Mouse (Mus musculus): Measurements from ENCODE around the gene Samhd1. TPM values are rescaled to one million over a fixed set of nuclear protein-coding genes. Genes with fewer than 3 reads are reported as not detected.

Gene Samhd1
- polyA plus RNA-seq, 1 experiment, result 5.4 TPM

- Histone ChIP-seq H3K4me3 (ENCODE audit: control insufficient read depth, low read depth, low read length) (no peak overlapping the region), H3K36me3 (ENCODE audit: control insufficient read depth, insufficient read depth, low read length) (peaks cover 1% of the 10 kb centered on the region; the same call in 1 of the 2 replicates), H3K27me3 (ENCODE audit: control insufficient read depth, insufficient read depth, low read length) (no peaks in the 10 kb centered on the region), H3K27ac (ENCODE audit: control insufficient read depth, insufficient read depth, low read depth, low read length) (no peak overlapping the region), H3K4me1 (ENCODE audit: control insufficient read depth, insufficient read depth, low read length) (no peaks in the 10 kb centered on the region)
- no peak for TF ChIP-seq CTCF (IDR thresholded peaks at IDR 0.05; ENCODE audit: control insufficient read depth, insufficient read depth, insufficient replicate concordance, low read depth, low read length)
- no peak for TF ChIP-seq POLR2A (IDR thresholded peaks at IDR 0.05; ENCODE audit: control insufficient read depth, low read depth, low read length)
Observed at GRCm38 (mm10) chr2:157145173-157145572, 10.1 kb upstream of the Samhd1 start.

GRCm38 (mm10) chr2:157144132-157144531, 9.1 kb upstream of the Samhd1 start:
- Histone ChIP-seq H3K36me3 (ENCODE audit: control insufficient read depth, insufficient read depth, low read length) (peaks cover 1% of the 10 kb centered on the region; the same call in 1 of the 2 replicates), H3K4me3 (ENCODE audit: control insufficient read depth, low read depth, low read length) (no peak overlapping the region), H3K27ac (ENCODE audit: control insufficient read depth, insufficient read depth, low read depth, low read length) (no peak overlapping the region), H3K27me3 (ENCODE audit: control insufficient read depth, insufficient read depth, low read length) (no peaks in the 10 kb centered on the region), H3K4me1 (ENCODE audit: control insufficient read depth, insufficient read depth, low read length) (no peaks in the 10 kb centered on the region)
- no peak for TF ChIP-seq CTCF (IDR thresholded peaks at IDR 0.05; ENCODE audit: control insufficient read depth, insufficient read depth, insufficient replicate concordance, low read depth, low read length)
- TF ChIP-seq POLR2A (IDR thresholded peaks at IDR 0.05; ENCODE audit: control insufficient read depth, low read depth, low read length), result no peak

- TF ChIP-seq POLR2A (IDR thresholded peaks at IDR 0.05; ENCODE audit: control insufficient read depth, low read depth, low read length) (no peak), CTCF (IDR thresholded peaks at IDR 0.05; ENCODE audit: control insufficient read depth, insufficient read depth, insufficient replicate concordance, low read depth, low read length) (no peak)
- no peak overlapping the region for H3K4me3 ChIP-seq (ENCODE audit: control insufficient read depth, low read depth, low read length)
- no peak overlapping the region for H3K27ac ChIP-seq (ENCODE audit: control insufficient read depth, insufficient read depth, low read depth, low read length)
- H3K27me3 ChIP-seq (ENCODE audit: control insufficient read depth, insufficient read depth, low read length), result no peaks in the 10 kb centered on the region
- peaks cover 1% of the 10 kb centered on the region; the same call in 1 of the 2 replicates for H3K36me3 ChIP-seq (ENCODE audit: control insufficient read depth, insufficient read depth, low read length)
- no peaks in the 10 kb centered on the region for H3K4me1 ChIP-seq (ENCODE audit: control insufficient read depth, insufficient read depth, low read length)
Observed at GRCm38 (mm10) chr2:157141962-157142361, 6.9 kb upstream of the Samhd1 start.

- Histone ChIP-seq H3K27ac (ENCODE audit: control insufficient read depth, insufficient read depth, low read depth, low read length) (no peak overlapping the region), H3K27me3 (ENCODE audit: control insufficient read depth, insufficient read depth, low read length) (no peaks in the 10 kb centered on the region), H3K4me3 (ENCODE audit: control insufficient read depth, low read depth, low read length) (no peak overlapping the region), H3K4me1 (ENCODE audit: control insufficient read depth, insufficient read depth, low read length) (peaks cover 2% of the 10 kb centered on the region; the same call in 1 of the 2 replicates), H3K36me3 (ENCODE audit: control insufficient read depth, insufficient read depth, low read length) (no peaks in the 10 kb centered on the region)
- no peak for TF ChIP-seq CTCF (IDR thresholded peaks at IDR 0.05; ENCODE audit: control insufficient read depth, insufficient read depth, insufficient replicate concordance, low read depth, low read length)
- no peak for TF ChIP-seq POLR2A (IDR thresholded peaks at IDR 0.05; ENCODE audit: control insufficient read depth, low read depth, low read length)
Observed at GRCm38 (mm10) chr2:157139251-157139802, 4.3 kb upstream of the Samhd1 start.

GRCm38 (mm10) chr2:157138808-157139207, 3.7 kb upstream of the Samhd1 start:
- H3K4me3 ChIP-seq (ENCODE audit: control insufficient read depth, low read depth, low read length), result no peak overlapping the region
- H3K27ac ChIP-seq (ENCODE audit: control insufficient read depth, insufficient read depth, low read depth, low read length), result no peak overlapping the region
- H3K4me1 ChIP-seq (ENCODE audit: control insufficient read depth, insufficient read depth, low read length), result peaks cover 3% of the 10 kb centered on the region
- no peaks in the 10 kb centered on the region for H3K27me3 ChIP-seq (ENCODE audit: control insufficient read depth, insufficient read depth, low read length)
- TF ChIP-seq POLR2A (IDR thresholded peaks at IDR 0.05; ENCODE audit: control insufficient read depth, low read depth, low read length) (no peak), CTCF (IDR thresholded peaks at IDR 0.05; ENCODE audit: control insufficient read depth, insufficient read depth, insufficient replicate concordance, low read depth, low read length) (no peak)
- no peaks in the 10 kb centered on the region for H3K36me3 ChIP-seq (ENCODE audit: control insufficient read depth, insufficient read depth, low read length)

GRCm38 (mm10) chr2:157137959-157138731, 3.1 kb upstream of the Samhd1 start:
- no peak for TF ChIP-seq CTCF (IDR thresholded peaks at IDR 0.05; ENCODE audit: control insufficient read depth, insufficient read depth, insufficient replicate concordance, low read depth, low read length)
- TF ChIP-seq POLR2A (IDR thresholded peaks at IDR 0.05; ENCODE audit: control insufficient read depth, low read depth, low read length), result no peak
- Histone ChIP-seq H3K27me3 (ENCODE audit: control insufficient read depth, insufficient read depth, low read length) (no peaks in the 10 kb centered on the region), H3K4me1 (ENCODE audit: control insufficient read depth, insufficient read depth, low read length) (peaks cover 5% of the 10 kb centered on the region), H3K4me3 (ENCODE audit: control insufficient read depth, low read depth, low read length) (no peak overlapping the region), H3K27ac (ENCODE audit: control insufficient read depth, insufficient read depth, low read depth, low read length) (no peak overlapping the region), H3K36me3 (ENCODE audit: control insufficient read depth, insufficient read depth, low read length) (no peaks in the 10 kb centered on the region)

- no peak overlapping the region for H3K4me3 ChIP-seq (ENCODE audit: control insufficient read depth, low read depth, low read length)
- H3K36me3 ChIP-seq (ENCODE audit: control insufficient read depth, insufficient read depth, low read length), result no peaks in the 10 kb centered on the region
- H3K27ac ChIP-seq (ENCODE audit: control insufficient read depth, insufficient read depth, low read depth, low read length), result no peak overlapping the region
- peaks cover 5% of the 10 kb centered on the region for H3K4me1 ChIP-seq (ENCODE audit: control insufficient read depth, insufficient read depth, low read length)
- no peaks in the 10 kb centered on the region for H3K27me3 ChIP-seq (ENCODE audit: control insufficient read depth, insufficient read depth, low read length)
- no peak for TF ChIP-seq CTCF (IDR thresholded peaks at IDR 0.05; ENCODE audit: control insufficient read depth, insufficient read depth, insufficient replicate concordance, low read depth, low read length)
- TF ChIP-seq POLR2A (IDR thresholded peaks at IDR 0.05; ENCODE audit: control insufficient read depth, low read depth, low read length), result no peak
Observed at GRCm38 (mm10) chr2:157136646-157137045, 1.6 kb upstream of the Samhd1 start.
